Mouse (Mus musculus): Measurements from ENCODE around the gene Rgs3. TPM values are rescaled to one million over a fixed set of nuclear protein-coding genes. Genes with fewer than 3 reads are reported as not detected.

Rgs3 gene
- 56.4 and 57.0 TPM in 2 replicates for polyA plus RNA-seq (2012; rRNA removed)

- DNase-seq (ENCODE audit: low spot score), result no peak
Measured at GRCm38 (mm10) chr4:62559797-62560329, at the start of gene Rgs3. Gene Rgs3, plus strand, starts transcription at chr4:62559847.

- DNase-seq (ENCODE audit: low spot score), result no peak
Measured at GRCm38 (mm10) chr4:62509946-62510345, 49.7 kb upstream of the Rgs3 start.

- DNase-seq (ENCODE audit: low spot score), result no peak
Measured at GRCm38 (mm10) chr4:62513998-62514506, 45.6 kb upstream of the Rgs3 start.

GRCm38 (mm10) chr4:62514995-62515394 is 44.7 kb upstream of the Rgs3 start:
- DNase-seq (ENCODE audit: low spot score), result no peak

GRCm38 (mm10) chr4:62515490-62515889 is 44.2 kb upstream of the Rgs3 start:
- DNase-seq (ENCODE audit: low spot score), result no peak

- DNase-seq (ENCODE audit: low spot score), result no peak
Measured at GRCm38 (mm10) chr4:62516079-62516478, 43.6 kb upstream of the Rgs3 start.

- no peak for DNase-seq (ENCODE audit: low spot score)
Measured at GRCm38 (mm10) chr4:62516579-62516978, 43.1 kb upstream of the Rgs3 start.

- no peak for DNase-seq (ENCODE audit: low spot score)
Measured at GRCm38 (mm10) chr4:62517046-62517445, 42.6 kb upstream of the Rgs3 start.

- DNase-seq (ENCODE audit: low spot score), result no peak
Measured at GRCm38 (mm10) chr4:62517538-62518415, 41.9 kb upstream of the Rgs3 start.

- no peak for DNase-seq (ENCODE audit: low spot score)
Measured at GRCm38 (mm10) chr4:62518416-62519121, 41.1 kb upstream of the Rgs3 start.

- DNase-seq (ENCODE audit: low spot score), result no peak
Measured at GRCm38 (mm10) chr4:62519122-62519848, 40.4 kb upstream of the Rgs3 start.

- DNase-seq (ENCODE audit: low spot score), result peak; percentile 90
Measured at GRCm38 (mm10) chr4:62519849-62520233, 39.8 kb upstream of the Rgs3 start, which contains the start of gene Alad. Gene Alad, minus strand, starts transcription at chr4:62519918.

- no peak for DNase-seq (ENCODE audit: low spot score)
Measured at GRCm38 (mm10) chr4:62520892-62521400, 38.7 kb upstream of the Rgs3 start.

- peak; percentile 94 for DNase-seq (ENCODE audit: low spot score)
Measured at GRCm38 (mm10) chr4:62524651-62525488, 34.8 kb upstream of the Rgs3 start, which contains the start of the genes Pole3 and 4933430I17Rik. Gene Pole3, minus strand, starts transcription at chr4:62525068. Gene 4933430I17Rik, plus strand, starts transcription at chr4:62525369.

- DNase-seq (ENCODE audit: low spot score), result no peak
Measured at GRCm38 (mm10) chr4:62525489-62525811, 34.2 kb upstream of the Rgs3 start.

GRCm38 (mm10) chr4:62526256-62526655 is 33.4 kb upstream of the Rgs3 start:
- DNase-seq (ENCODE audit: low spot score), result no peak

- DNase-seq (ENCODE audit: low spot score), result no peak
Measured at GRCm38 (mm10) chr4:62527655-62528054, 32.0 kb upstream of the Rgs3 start.

- DNase-seq (ENCODE audit: low spot score), result no peak
Measured at GRCm38 (mm10) chr4:62533729-62534128, 25.9 kb upstream of the Rgs3 start.

- DNase-seq (ENCODE audit: low spot score), result no peak
Measured at GRCm38 (mm10) chr4:62541802-62542201, 17.8 kb upstream of the Rgs3 start.

GRCm38 (mm10) chr4:62543782-62544181 is 15.9 kb upstream of the Rgs3 start:
- DNase-seq (ENCODE audit: low spot score), result no peak

GRCm38 (mm10) chr4:62544801-62545200 is 14.8 kb upstream of the Rgs3 start:
- no peak for DNase-seq (ENCODE audit: low spot score)

Measured in urinary bladder, adult 2 months (tissue).